Mouse (Mus musculus): ENCODE data around the gene Trim69. TPM values are rescaled to one million over a fixed set of nuclear protein-coding genes. Genes with fewer than 3 reads are reported as not detected.

The Trim69 gene
- polyA plus RNA-seq, 1 experiment from 2014 or later: not detected

DNA sequence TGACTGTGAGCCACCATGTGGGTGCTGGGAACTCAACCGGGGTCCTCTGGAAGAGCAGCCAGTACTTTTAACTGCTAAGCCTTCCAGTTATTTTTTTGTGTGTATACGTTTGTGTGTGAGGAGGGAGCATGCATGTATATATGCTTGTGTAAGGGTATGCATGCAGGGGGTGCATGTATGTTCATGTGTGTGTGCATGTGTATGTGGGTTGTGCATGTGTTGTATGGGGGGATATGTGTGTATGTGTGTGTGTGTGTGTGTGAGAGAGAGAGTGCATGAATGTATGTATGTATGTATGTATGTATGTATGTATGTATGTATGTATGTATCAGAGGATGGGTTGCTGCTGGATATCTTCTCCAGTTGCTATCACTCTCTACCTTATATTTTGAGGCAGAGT lies 6.0 kb upstream of the Trim69 start:
- Histone ChIP-seq H3K4me3 (replicated peaks) (no peak overlapping the region), H3K27me3 (no peaks in the 10 kb centered on the region), H3K9me3 (replicated peaks) (no peaks in the 10 kb centered on the region), H3K36me3 (peaks cover 44% of the 10 kb centered on the region), H3K4me1 (replicated peaks) (peaks cover 50% of the 10 kb centered on the region), H3K27ac (no peak overlapping the region), H3K4me2 (no peak overlapping the region), H3K9ac (no peak overlapping the region)
- 75% methylated on average over 2 of the region's 2 CpGs for WGBS (ENCODE audit: insufficient replicate concordance)
- no peak for ATAC-seq (ENCODE audit: low read depth)
- DNase-seq: no peak

- 57% methylated on average over 2 of the region's 2 CpGs for WGBS (ENCODE audit: insufficient replicate concordance)
- no peak overlapping the region for H3K4me2 ChIP-seq
- DNase-seq: no peak
Measured at GRCm38 (mm10) chr2:122155292-122155691, 5.2 kb upstream of the Trim69 start.

GRCm38 (mm10) chr2:122156051-122156700 lies 4.3 kb upstream of the Trim69 start:
- H3K9me3 ChIP-seq (replicated peaks): no peaks in the 10 kb centered on the region
- H3K27me3 ChIP-seq: no peaks in the 10 kb centered on the region
- H3K9ac ChIP-seq: no peak overlapping the region
- DNase-seq: no peak
- H3K27ac ChIP-seq: peak overlapping the region; percentile 19
- no peak overlapping the region for H3K4me2 ChIP-seq
- peaks cover 38% of the 10 kb centered on the region for H3K4me1 ChIP-seq (replicated peaks)
- peaks cover 33% of the 10 kb centered on the region for H3K36me3 ChIP-seq
- H3K4me3 ChIP-seq (replicated peaks): no peak overlapping the region
- 60% methylated on average over 4 of the region's 4 CpGs for WGBS (ENCODE audit: insufficient replicate concordance)
- ATAC-seq (ENCODE audit: low read depth): peak; percentile 58

More at GRCm38 (mm10) chr2:122155292-122155691, 5.2 kb upstream of the Trim69 start:
- ATAC-seq (ENCODE audit: low read depth): no peak
- H3K4me3 ChIP-seq (replicated peaks): no peak overlapping the region
- peaks cover 42% of the 10 kb centered on the region for H3K4me1 ChIP-seq (replicated peaks)
- no peaks in the 10 kb centered on the region for H3K9me3 ChIP-seq (replicated peaks)
- peaks cover 42% of the 10 kb centered on the region for H3K36me3 ChIP-seq
- peak overlapping the region; percentile 19 for H3K27ac ChIP-seq
- no peaks in the 10 kb centered on the region for H3K27me3 ChIP-seq
- H3K9ac ChIP-seq: no peak overlapping the region

DNA sequence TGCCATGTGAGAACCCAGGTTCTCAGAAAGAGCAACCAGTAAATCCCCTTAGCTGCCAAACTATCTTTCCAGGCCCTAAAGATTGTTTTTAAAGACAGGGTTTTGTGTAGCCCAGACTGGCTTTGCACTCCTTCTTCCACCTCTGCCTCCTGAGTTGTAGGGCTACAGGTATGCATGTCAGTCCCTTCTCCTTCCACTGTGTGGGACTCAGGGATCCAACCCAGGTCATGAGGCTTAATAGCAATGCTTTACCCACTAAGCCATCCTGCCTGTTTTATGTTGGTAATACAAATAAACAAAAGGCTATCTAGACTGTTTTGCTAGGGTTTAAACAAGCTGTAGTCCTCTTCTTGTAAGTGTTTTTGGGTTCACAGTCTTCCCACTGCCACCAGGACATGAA lies 2.9 kb upstream of the Trim69 start:
- no peak overlapping the region for H3K4me3 ChIP-seq (replicated peaks)
- H3K4me1 ChIP-seq (replicated peaks): peaks cover 32% of the 10 kb centered on the region
- ATAC-seq (ENCODE audit: low read depth): no peak
- H3K9me3 ChIP-seq (replicated peaks): no peaks in the 10 kb centered on the region
- H3K36me3 ChIP-seq: peaks cover 21% of the 10 kb centered on the region
- no peaks in the 10 kb centered on the region for H3K27me3 ChIP-seq
- no peak for DNase-seq
- H3K27ac ChIP-seq: no peak overlapping the region
- no peak overlapping the region for H3K4me2 ChIP-seq
- no peak overlapping the region for H3K9ac ChIP-seq

GRCm38 (mm10) chr2:122158362-122158802 lies 2.1 kb upstream of the Trim69 start:
- no peaks in the 10 kb centered on the region for H3K27me3 ChIP-seq

GRCm38 (mm10) chr2:122159667-122160066 lies 833 bp upstream of the Trim69 start:
- H3K27me3 ChIP-seq: no peaks in the 10 kb centered on the region
- no peak overlapping the region for H3K9ac ChIP-seq
- H3K4me3 ChIP-seq (replicated peaks): no peak overlapping the region
- peaks cover 31% of the 10 kb centered on the region for H3K4me1 ChIP-seq (replicated peaks)
- no peak overlapping the region for H3K27ac ChIP-seq
- 74% methylated on average over 6 of the region's 6 CpGs for WGBS (ENCODE audit: insufficient replicate concordance)
- DNase-seq (no peak), ATAC-seq (ENCODE audit: low read depth) (no peak)
- no peaks in the 10 kb centered on the region for H3K9me3 ChIP-seq (replicated peaks)
- H3K4me2 ChIP-seq: no peak overlapping the region
- H3K36me3 ChIP-seq: peaks cover 7% of the 10 kb centered on the region

More at GRCm38 (mm10) chr2:122158362-122158802, 2.1 kb upstream of the Trim69 start:
- Histone ChIP-seq H3K9ac (no peak overlapping the region), H3K36me3 (peaks cover 14% of the 10 kb centered on the region), H3K4me2 (no peak overlapping the region), H3K9me3 (replicated peaks) (no peaks in the 10 kb centered on the region), H3K27ac (no peak overlapping the region), H3K4me1 (replicated peaks) (peaks cover 29% of the 10 kb centered on the region), H3K4me3 (replicated peaks) (no peak overlapping the region)
- DNase-seq: no peak
- 63% methylated on average over 6 of the region's 6 CpGs for WGBS (ENCODE audit: insufficient replicate concordance)
- no peak for ATAC-seq (ENCODE audit: low read depth)

- H3K27me3 ChIP-seq: no peaks in the 10 kb centered on the region
- DNase-seq (no peak), ATAC-seq (ENCODE audit: low read depth) (no peak)
- 44% methylated on average over 4 of the region's 4 CpGs for WGBS (ENCODE audit: insufficient replicate concordance)
- no peak overlapping the region for H3K4me3 ChIP-seq (replicated peaks)
- H3K27ac ChIP-seq: no peak overlapping the region
- no peak overlapping the region for H3K4me2 ChIP-seq
- H3K4me1 ChIP-seq (replicated peaks): peaks cover 14% of the 10 kb centered on the region; the same call in 1 of the 2 replicates
- H3K9me3 ChIP-seq (replicated peaks): no peaks in the 10 kb centered on the region
- H3K9ac ChIP-seq: no peak overlapping the region
- H3K36me3 ChIP-seq: no peaks in the 10 kb centered on the region
Measured at GRCm38 (mm10) chr2:122161542-122161941, 1.0 kb downstream of the Trim69 start.

- ATAC-seq (ENCODE audit: low read depth): no peak
- DNase-seq: no peak
- H3K4me3 ChIP-seq (replicated peaks): no peak overlapping the region
- whole genome bisulfite sequencing (ENCODE audit: insufficient replicate concordance): 42% methylated on average over 2 of the region's 2 CpGs
- H3K27ac ChIP-seq: no peak overlapping the region
- H3K4me2 ChIP-seq: no peak overlapping the region
- H3K9ac ChIP-seq: no peak overlapping the region
- no peaks in the 10 kb centered on the region for H3K36me3 ChIP-seq
- no peaks in the 10 kb centered on the region for H3K9me3 ChIP-seq (replicated peaks)
- H3K4me1 ChIP-seq (replicated peaks): peaks cover 9% of the 10 kb centered on the region; the same call in 1 of the 2 replicates
- H3K27me3 ChIP-seq: no peaks in the 10 kb centered on the region
Measured at GRCm38 (mm10) chr2:122162529-122162928, 2.0 kb downstream of the Trim69 start.

DNA sequence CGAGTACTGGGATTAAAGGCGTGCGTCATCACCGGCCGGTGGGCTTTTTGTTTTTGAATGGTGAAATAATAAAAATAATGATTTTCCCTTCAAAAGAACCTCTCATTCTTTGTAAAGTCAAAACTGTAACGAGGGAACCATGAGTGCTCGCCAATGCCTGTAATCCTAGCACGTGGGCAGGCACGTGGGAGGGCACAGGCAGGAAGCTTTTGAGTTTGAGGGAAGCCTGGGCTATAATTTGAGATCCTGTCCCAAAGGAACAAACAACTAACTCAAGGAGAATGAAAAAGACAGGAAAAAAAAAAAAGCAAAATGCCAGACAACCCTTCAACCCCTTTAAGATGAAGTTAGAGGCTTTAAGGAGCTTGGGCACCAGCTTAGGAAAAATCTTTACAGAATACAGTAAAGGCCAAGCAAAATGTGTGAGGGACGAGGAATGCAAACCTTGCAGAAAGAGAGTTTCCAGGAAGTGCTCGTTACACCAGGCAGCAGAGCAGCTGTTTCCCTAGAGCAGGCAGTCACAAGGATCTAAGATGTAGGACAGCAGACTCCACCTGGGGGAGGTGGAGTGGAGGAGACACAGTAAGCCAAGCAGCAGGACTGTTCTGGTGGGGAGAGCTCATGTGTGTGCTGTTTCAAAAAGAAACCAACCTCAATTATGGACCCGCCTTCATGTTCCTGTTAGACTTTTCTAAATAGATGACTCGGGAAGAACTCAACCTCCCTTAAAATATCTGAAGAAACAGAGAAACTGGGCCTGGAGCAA lies 3.1 kb downstream of the Trim69 start:
- H3K4me1 ChIP-seq (replicated peaks): peaks cover 4% of the 10 kb centered on the region; the same call in 1 of the 2 replicates
- H3K36me3 ChIP-seq: no peaks in the 10 kb centered on the region
- H3K9ac ChIP-seq: no peak overlapping the region
- H3K27ac ChIP-seq: no peak overlapping the region; the same call in 1 of the 2 replicates
- WGBS (ENCODE audit: insufficient replicate concordance): 63% methylated on average over 13 of the region's 13 CpGs
- H3K9me3 ChIP-seq (replicated peaks): no peaks in the 10 kb centered on the region
- DNase-seq (no peak), ATAC-seq (ENCODE audit: low read depth) (no peak)
- no peak overlapping the region for H3K4me2 ChIP-seq
- no peak overlapping the region for H3K4me3 ChIP-seq (replicated peaks)
- no peaks in the 10 kb centered on the region for H3K27me3 ChIP-seq

GRCm38 (mm10) chr2:122164293-122164692 lies 3.8 kb downstream of the Trim69 start:
- WGBS (ENCODE audit: insufficient replicate concordance): 74% methylated on average over 11 of the region's 11 CpGs
- no peaks in the 10 kb centered on the region for H3K36me3 ChIP-seq
- ATAC-seq (ENCODE audit: low read depth) (0 out of 2 replicates have a peak, but pooled peaks have one; percentile 31), DNase-seq (no peak)
- H3K4me1 ChIP-seq (replicated peaks): peaks cover 4% of the 10 kb centered on the region; the same call in 1 of the 2 replicates
- no peak overlapping the region for H3K9ac ChIP-seq
- no peak overlapping the region for H3K4me3 ChIP-seq (replicated peaks)
- no peaks in the 10 kb centered on the region for H3K9me3 ChIP-seq (replicated peaks)
- H3K27me3 ChIP-seq: no peaks in the 10 kb centered on the region
- no peak overlapping the region for H3K27ac ChIP-seq
- H3K4me2 ChIP-seq: no peak overlapping the region

DNA sequence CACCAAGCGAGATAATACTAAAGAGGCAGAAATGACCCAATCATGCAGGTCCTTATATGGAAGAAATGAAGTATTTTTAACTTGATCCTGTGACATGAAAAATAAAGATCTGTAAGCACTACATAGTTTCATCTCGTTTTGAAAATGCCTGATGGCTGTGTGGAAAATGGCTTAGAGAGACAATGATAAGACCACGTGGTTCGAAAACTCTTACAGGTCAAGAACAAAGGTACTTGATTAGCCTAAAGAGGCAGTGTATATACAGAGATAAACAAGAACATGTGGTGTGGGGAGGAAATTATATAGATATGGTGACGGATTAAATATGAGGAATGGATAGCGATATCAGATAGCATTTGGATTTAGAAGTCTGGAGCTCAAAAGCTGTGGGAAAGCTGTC lies 10.8 kb downstream of the Trim69 start:
- WGBS (ENCODE audit: insufficient replicate concordance): 46% methylated on average over 6 of the region's 6 CpGs
- Histone ChIP-seq H3K4me2 (no peak overlapping the region), H3K27me3 (no peaks in the 10 kb centered on the region), H3K4me1 (replicated peaks) (no peaks in the 10 kb centered on the region), H3K4me3 (replicated peaks) (no peak overlapping the region), H3K27ac (no peak overlapping the region), H3K9me3 (replicated peaks) (no peaks in the 10 kb centered on the region), H3K9ac (no peak overlapping the region), H3K36me3 (no peaks in the 10 kb centered on the region)
- ATAC-seq (ENCODE audit: low read depth) (no peak), DNase-seq (no peak)
